Mouse (Mus musculus): ENCODE results near the gene 4930432K21Rik. TPM values are rescaled to one million over a fixed set of nuclear protein-coding genes. Genes with fewer than 3 reads are reported as not detected.

The 4930432K21Rik gene
- 1 to 10 TPM; 1.7 to 2.1 TPM for total RNA-seq (2021)

- peak; percentile 94 for DNase-seq
- intact Hi-C loops (cut with DNase I) = no loop called here
These were observed at the start of gene 4930432K21Rik, which contains the start of gene Cc2d1a for GRCm38 (mm10) chr8:84147769-84148530. 4930432K21Rik (plus strand) TSS chr8:84148025. Cc2d1a (minus strand) TSS chr8:84147936.

DNA sequence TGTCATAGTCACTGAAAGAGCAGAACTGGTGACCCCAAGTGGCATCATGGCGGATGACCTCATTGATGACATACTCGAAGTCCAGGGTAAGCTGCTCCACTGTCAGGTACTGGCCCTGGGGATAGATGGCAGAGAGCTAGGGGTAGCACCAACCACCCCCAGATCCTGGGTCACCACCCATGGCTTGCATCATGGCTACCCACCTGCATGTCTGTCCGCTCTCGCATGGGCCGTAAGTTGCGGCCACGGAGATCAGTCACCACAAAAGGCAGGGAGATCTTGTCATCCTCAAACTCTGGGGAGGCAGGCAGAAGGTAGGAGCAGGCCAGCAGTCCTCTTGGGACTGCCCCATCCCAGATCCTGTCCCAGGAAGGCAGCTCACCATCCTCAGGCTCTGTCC is 49.4 kb upstream of the 4930432K21Rik start:
- no peak for DNase-seq
- intact Hi-C loops (cut with DNase I) = no loop called here

DNA sequence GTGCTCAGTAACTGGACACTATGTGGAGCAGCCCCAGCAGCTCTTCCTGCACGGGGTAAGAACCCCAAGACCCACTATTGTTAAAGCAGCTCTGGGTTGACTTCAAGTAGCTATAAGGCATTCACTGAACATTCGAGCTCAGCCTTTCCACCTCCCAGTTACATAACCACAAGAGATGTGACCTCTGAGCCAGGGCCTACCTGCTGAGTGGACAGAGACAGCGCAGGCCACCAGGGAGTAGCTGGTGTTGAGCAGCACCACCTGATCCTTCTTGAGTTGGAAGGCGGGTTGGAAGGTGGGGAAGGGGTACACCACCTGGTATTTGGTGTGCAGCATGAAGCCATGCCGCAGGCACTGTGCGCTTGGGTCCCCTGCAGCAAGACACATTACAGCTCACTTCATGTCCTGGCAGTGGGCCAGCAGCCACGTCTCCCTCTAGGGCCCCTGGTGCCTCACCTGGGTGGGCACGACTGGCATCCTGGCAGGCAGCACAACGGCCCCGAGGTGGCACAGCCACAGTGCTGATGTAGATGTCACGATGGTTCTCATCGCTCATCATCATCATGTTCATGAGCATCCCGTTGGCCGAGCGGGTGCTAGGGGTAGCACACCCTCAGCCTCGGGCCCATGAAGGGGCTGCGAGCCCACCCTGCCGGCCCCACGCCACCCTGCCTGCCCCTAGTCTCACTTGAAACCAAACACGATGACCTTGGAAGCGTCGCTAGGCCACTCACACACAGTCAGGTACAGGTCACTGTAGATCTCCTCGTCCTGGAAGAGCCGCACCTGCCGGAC is 46.2 kb upstream of the 4930432K21Rik start:
- intact Hi-C loops (cut with DNase I) = no loop called here

DNA sequence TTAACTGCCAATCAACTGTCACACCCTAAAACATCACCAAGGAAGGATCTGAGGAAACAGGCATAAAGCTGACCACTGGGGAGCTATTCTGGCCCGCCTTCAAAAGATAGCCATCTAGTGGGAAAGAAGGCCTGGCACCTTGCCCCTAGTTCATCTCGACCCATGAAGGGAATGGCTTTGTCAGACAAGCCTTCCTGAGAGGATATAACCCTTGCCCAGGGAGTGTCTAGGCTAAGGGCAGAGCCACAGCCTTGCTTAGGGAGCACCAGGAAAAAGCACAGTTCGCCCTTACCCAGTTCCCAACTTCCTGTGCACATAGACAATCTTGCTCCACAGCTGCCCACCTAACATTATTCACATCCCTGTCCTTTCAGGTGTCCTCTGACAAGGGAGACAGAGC is 44.2 kb upstream of the 4930432K21Rik start:
- DNase-seq = peak; percentile 67
- intact Hi-C loops (cut with DNase I) = no loop called here

More for the DNA sequence above, 46.2 kb upstream of the 4930432K21Rik start:
- no peak for DNase-seq

DNA sequence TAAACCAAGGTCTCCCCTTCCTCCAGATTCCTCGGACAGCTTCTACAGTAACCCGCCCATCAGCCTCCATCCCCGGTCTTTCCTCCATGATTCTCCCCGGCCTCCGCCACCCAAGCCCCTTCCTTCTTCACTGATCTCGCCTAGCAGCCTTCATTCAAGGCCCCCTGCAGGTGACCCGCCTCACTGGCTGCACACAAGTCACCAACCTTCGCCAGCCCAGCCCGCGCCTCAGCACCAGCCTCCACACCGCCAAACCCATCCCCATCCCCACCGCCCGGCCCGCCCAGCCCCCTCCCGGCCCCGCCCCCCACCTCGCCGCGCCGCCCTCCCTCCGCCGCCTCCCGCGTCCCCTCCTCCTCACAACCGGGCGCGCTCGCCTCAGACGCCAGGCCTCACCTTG is 43.6 kb upstream of the 4930432K21Rik start:
- intact Hi-C loops (cut with DNase I) = no loop called here
- peak; percentile 88 for DNase-seq

- peak; percentile 99 for DNase-seq
- intact Hi-C loops (cut with DNase I) = no loop called here
These were observed 42.9 kb upstream of the 4930432K21Rik start, which contains the start of gene Dcaf15 for GRCm38 (mm10) chr8:84104697-84105609. Dcaf15 (minus strand) TSS chr8:84104768.

- no peak for DNase-seq
- intact Hi-C loops (cut with DNase I) = no loop called here
These were observed 42.1 kb upstream of the 4930432K21Rik start for GRCm38 (mm10) chr8:84105676-84106075.

- intact Hi-C loops (cut with DNase I) = no loop called here
- DNase-seq = no peak
These were observed 41.4 kb upstream of the 4930432K21Rik start for GRCm38 (mm10) chr8:84106216-84107040.

GRCm38 (mm10) chr8:84115646-84116045 is 32.2 kb upstream of the 4930432K21Rik start:
- DNase-seq = no peak
- intact Hi-C loops (cut with DNase I) = no loop called here

DNA sequence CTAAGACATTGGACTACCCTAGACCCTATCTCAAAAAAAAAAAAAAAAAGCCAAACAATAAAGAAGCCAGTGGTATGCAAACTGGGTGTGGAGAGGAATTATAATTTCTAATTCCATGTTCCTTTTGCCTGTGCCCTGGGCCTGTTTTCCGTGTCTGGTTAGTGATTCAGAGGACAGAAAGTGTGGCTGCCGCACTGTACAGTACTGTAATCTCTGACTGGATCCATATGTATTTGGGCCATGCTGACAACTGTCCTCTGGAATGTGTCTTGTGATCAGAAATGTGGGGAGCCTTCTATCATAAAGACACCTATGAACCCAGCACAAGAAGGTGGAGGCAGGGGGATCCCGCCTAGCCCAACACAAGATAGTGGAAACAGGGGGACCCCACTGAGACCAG is 25.7 kb upstream of the 4930432K21Rik start:
- intact Hi-C loops (cut with DNase I) = no loop called here
- no peak for DNase-seq

GRCm38 (mm10) chr8:84125656-84126055 is 22.2 kb upstream of the 4930432K21Rik start, which contains the start of gene Podnl1:
Podnl1 (plus strand) TSS chr8:84125989.
- intact Hi-C loops (cut with DNase I) = no loop called here
- DNase-seq = no peak

GRCm38 (mm10) chr8:84126742-84127141 is 21.1 kb upstream of the 4930432K21Rik start:
- intact Hi-C loops (cut with DNase I) = no loop called here
- no peak for DNase-seq

GRCm38 (mm10) chr8:84127202-84127901 is 20.5 kb upstream of the 4930432K21Rik start:
- DNase-seq = no peak
- intact Hi-C loops (cut with DNase I) = no loop called here

DNA sequence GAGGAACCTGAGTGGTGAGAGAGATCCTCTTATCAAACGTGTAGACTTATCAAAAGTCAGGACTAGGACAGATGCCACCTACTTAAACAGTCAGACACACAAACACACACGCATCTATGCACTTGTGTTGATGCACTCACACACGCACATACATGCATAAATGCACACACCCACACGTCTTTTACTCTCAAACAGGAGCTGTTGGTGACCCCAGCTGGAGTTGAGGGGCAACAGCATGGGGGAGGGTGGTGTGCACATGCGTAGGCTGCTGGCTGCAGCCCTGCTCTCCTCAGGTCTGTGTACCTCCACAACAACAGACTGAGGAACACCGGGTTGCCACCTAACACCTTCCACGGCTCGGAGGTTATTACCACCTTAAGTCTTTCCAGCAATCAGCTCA is 19.5 kb upstream of the 4930432K21Rik start:
- no peak for DNase-seq
- intact Hi-C loops (cut with DNase I) = no loop called here

- peak; percentile 52 for DNase-seq
- intact Hi-C loops (cut with DNase I) = no loop called here
These were observed 17.0 kb upstream of the 4930432K21Rik start for GRCm38 (mm10) chr8:84130806-84131205.

DNA sequence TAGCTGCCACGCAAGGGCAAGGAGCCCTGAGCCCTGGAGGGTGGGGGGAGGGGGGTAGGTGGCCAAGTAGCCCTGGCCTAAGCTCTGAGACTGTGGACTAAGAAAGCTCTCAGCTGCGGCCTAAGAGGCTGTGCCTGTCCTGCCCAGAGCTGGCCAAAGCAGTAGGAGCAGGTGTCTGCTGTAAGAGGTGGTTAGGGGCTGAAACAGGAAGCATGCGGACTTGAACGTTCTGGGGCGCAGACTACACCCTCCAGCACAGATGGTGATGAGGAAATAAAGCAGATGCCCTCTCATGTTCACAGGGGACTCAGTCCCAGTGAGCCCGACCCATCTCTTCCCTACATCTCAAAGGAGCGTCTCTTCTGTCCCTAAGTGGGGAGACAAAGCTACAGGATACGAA is 15.6 kb upstream of the 4930432K21Rik start:
- intact Hi-C loops (cut with DNase I) = no loop called here
- no peak for DNase-seq

- intact Hi-C loops (cut with DNase I) = no loop called here
- DNase-seq = no peak
These were observed 10.0 kb upstream of the 4930432K21Rik start for GRCm38 (mm10) chr8:84137848-84138247.

GRCm38 (mm10) chr8:84140838-84141237 is 7.0 kb upstream of the 4930432K21Rik start:
- no peak for DNase-seq
- intact Hi-C loops (cut with DNase I) = no loop called here

- intact Hi-C loops (cut with DNase I) = no loop called here
- DNase-seq = no peak
These were observed 3.1 kb upstream of the 4930432K21Rik start for GRCm38 (mm10) chr8:84144636-84145245.
